In the genomic region with DNA sequence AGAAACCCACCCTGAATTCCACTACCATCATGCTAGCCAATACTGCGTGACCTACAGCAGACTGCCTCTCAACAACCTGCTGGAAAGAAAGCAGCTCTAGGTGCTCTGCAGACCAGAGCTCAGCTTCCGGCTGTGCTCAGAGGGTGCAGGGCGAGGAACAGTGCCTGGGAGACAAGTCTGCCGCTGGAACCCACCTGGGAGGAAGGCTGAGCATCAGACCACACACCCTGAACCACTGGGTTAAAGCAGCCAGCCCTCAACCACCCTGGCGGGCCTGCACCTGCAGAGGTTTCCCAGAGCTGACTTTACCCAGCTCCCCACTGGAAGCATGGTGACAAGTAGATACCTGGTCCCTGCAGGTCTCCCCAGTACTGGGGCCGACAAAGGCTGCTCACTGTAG, we compare ENCODE assay signal across 23 mouse cellular contexts. TPM values are rescaled to one million over a fixed set of nuclear protein-coding genes. Genes with fewer than 3 reads are reported as not detected.
A peak's percentile ranks its signal among the peaks of the same experiment; 100 is the strongest.
DNase-seq lines count a peak whose midpoint lies in the region; ATAC-seq and TF ChIP-seq lines count a peak whose summit lies in the region.
"Had no signal": no experiment of that assay in that cellular context is flagged by ENCODE, and none has a peak within 500 bp of the region (broad histone marks: within the 10 kb centered on the region; RNA-seq: fewer than 3 reads in every experiment).

No protein-coding gene starts in this region.

- no peak for TF ChIP-seq CTCF in lung, embryonic 14.5 days (IDR thresholded peaks at IDR 0.05; ENCODE audit: low read depth)

- no peaks in the 10 kb centered on the region for H3K9me3 ChIP-seq in lung, embryonic 14.5 days (ENCODE audit: low read depth, low read length)
- H3K9me3 ChIP-seq: embryonic facial prominence, embryonic 13.5 days; forebrain, embryonic 12.5 days; hindbrain, embryonic 10.5 days; hindbrain, embryonic 15.5 days had no signal

- no peak overlapping the region for H3K4me2 ChIP-seq in lung, embryonic 14.5 days
- H3K4me2 ChIP-seq: embryonic facial prominence, embryonic 13.5 days; forebrain, embryonic 12.5 days; heart, embryonic 11.5 days; hindbrain, embryonic 15.5 days had no signal

- H3K4me3 ChIP-seq in lung, embryonic 14.5 days (ENCODE audit: low read depth, low read length), result no peak overlapping the region
- H3K4me3 ChIP-seq: embryonic facial prominence, embryonic 13.5 days; forebrain, embryonic 12.5 days; heart, adult 2 months; hindbrain, embryonic 10.5 days; hindbrain, embryonic 15.5 days had no signal

- WGBS in lung, embryonic 14.5 days, result 74% methylated on average over 6 of the region's 6 CpGs

- H3K27me3 ChIP-seq in lung, embryonic 14.5 days (ENCODE audit: insufficient read depth, low read length), result no peaks in the 10 kb centered on the region
- H3K27me3 ChIP-seq: embryonic facial prominence, embryonic 13.5 days; forebrain, embryonic 12.5 days; hindbrain, embryonic 15.5 days had no signal

- H3K4me1 ChIP-seq in lung, embryonic 14.5 days (ENCODE audit: insufficient read depth), result peaks cover 4% of the 10 kb centered on the region

- peaks cover 89% of the 10 kb centered on the region for H3K36me3 ChIP-seq in lung, embryonic 14.5 days (ENCODE audit: insufficient read depth)

- no peak overlapping the region for H3K9ac ChIP-seq in lung, embryonic 14.5 days
- H3K9ac ChIP-seq: embryonic facial prominence, embryonic 13.5 days; forebrain, embryonic 12.5 days; hindbrain, embryonic 15.5 days had no signal

- no peak overlapping the region; the same call in 1 of the 2 replicates for H3K27ac ChIP-seq in lung, embryonic 14.5 days (ENCODE audit: low read depth)
- H3K27ac ChIP-seq: embryonic facial prominence, embryonic 13.5 days; forebrain, embryonic 12.5 days; heart, adult 2 months; hindbrain, embryonic 10.5 days; hindbrain, embryonic 15.5 days had no signal

- 0 out of 2 replicates have a peak, but pooled peaks have one; percentile 57 for ATAC-seq in lung, embryonic 14.5 days (ENCODE audit: insufficient read depth)
- ATAC-seq: forebrain, embryonic 16.5 days had no signal

- DNase-seq in lung, embryonic 14.5 days, result no peak
- no peak for DNase-seq in lung, postnatal 4 days
- DNase-seq in thymus, adult 18-20 months, result peak; percentile 53 to 60
- no peak for DNase-seq in thymus, postnatal 4 days
- DNase-seq in thymus, postnatal 0 days (ENCODE audit: low spot score), result peak; percentile 44
- peak; percentile 51 to 71 for DNase-seq in thymus, postnatal 36 days
- DNase-seq in frontal cortex, postnatal 10 days (ENCODE audit: low spot score in 2 of 2), result no peak
- DNase-seq in cerebellum, adult 9-11 months, result no peak
- DNase-seq: adrenal gland, adult 2 months; adrenal gland, postnatal 25 days; cerebellum, adult 11 months; cerebellum, adult 8-10 months; cerebellum, postnatal 25 days; gastrocnemius, postnatal 14 days; heart, adult 2 months had no signal

RNA-seq across cellular contexts. Expression of a gene that starts 5.4 kb away (rescaled TPM):
- polyA plus RNA-seq in lung, embryonic 14.5 days (2014; fragmentation: Nextera tagmentation; extraction: Ambion mirVana), result 174 and 202 TPM in 2 replicates
- 361 and 388 TPM in 2 replicates for polyA plus RNA-seq in thymus, postnatal 0 days (2015; fragmentation: Nextera tagmentation; extraction: Ambion mirVana)

RNA-seq across cellular contexts. Expression of a gene that starts 16.2 kb away (rescaled TPM):
- polyA plus RNA-seq in lung, embryonic 14.5 days (2014; fragmentation: Nextera tagmentation; extraction: Ambion mirVana), result 2.5 and 2.7 TPM in 2 replicates
- polyA plus RNA-seq in thymus, postnatal 0 days (2015; fragmentation: Nextera tagmentation; extraction: Ambion mirVana), result 0.71 and 0.88 TPM in 2 replicates

RNA-seq across cellular contexts. Expression of a gene that starts 24.3 kb away (rescaled TPM):
- not detected in 2 replicates for polyA plus RNA-seq in lung, embryonic 14.5 days (2014; fragmentation: Nextera tagmentation; extraction: Ambion mirVana)
- polyA plus RNA-seq in thymus, postnatal 0 days (2015; fragmentation: Nextera tagmentation; extraction: Ambion mirVana), result 2.3 and 2.8 TPM in 2 replicates
- polyA plus RNA-seq: adrenal gland, adult 2 months; C2C12; embryonic facial prominence, embryonic 13.5 days; forebrain, embryonic 12.5 days; forebrain, embryonic 16.5 days; gonadal fat pad, adult 2 months; heart, embryonic 11.5 days; hindbrain, embryonic 10.5 days had no signal

Comparison
In these comparisons a context has a peak if more than half of its experiments do, and no peak if none do; other contexts are left out.
1. DNase-seq: peak in thymus, adult 18-20 months (2 of 2), thymus, postnatal 0 days (single experiment) and thymus, postnatal 36 days (2 of 2); none in lung, embryonic 14.5 days (single experiment), lung, postnatal 4 days (0 of 2), thymus, postnatal 4 days (single experiment), frontal cortex, postnatal 10 days (0 of 2) and cerebellum, adult 9-11 months (single experiment).